Mouse (Mus musculus): ENCODE measurements at regions not wholly inside any gene's neighbourhood (a gene's known extent, or its start where the extent isn't known, plus 50 kb on each side); places are given as distances from the start of the nearest gene placed in this dataset.

DNA sequence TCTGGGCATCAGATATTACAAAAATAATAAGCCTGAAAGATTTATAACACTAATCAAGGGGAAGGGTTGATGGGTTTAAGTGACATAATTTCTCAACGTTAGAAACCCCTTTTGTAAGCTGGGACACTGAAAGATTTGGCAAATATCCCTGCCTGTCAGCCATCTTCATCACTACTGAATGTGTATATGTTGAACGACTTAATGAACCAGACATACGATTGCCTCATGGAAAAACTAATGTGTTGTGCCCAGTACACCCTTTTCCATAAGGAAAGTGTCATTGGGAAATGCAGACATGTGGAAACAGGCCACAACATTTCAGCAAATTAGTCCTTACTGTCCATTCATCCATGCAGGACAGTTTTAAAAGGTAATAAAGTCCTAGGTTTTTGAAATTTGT, 240.7 kb upstream of the Prep start:
- no peak for DNase-seq (ENCODE audit: low spot score in 2 of 2)

DNA sequence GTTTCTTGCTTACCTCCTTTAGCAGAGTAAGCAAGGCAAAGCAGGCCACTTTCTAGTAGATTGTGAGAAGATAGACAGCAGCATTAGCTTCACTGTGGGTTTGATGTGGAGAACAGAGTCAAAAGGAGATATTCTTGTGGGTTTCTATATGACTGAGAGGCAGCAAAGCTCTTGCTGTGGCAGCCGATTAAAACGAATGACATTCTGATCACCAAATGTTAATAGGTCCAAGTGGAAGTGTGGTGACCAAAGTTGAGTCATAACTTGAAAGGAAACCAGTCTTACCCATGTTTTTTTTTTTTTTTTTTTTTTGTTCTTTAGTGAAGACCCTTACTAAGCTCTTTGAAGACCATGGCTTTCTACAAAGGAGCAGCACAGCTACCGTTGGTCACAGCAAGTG, 245.3 kb upstream of the Prep start:
- DNase-seq (ENCODE audit: low spot score in 2 of 2) = no peak

DNA sequence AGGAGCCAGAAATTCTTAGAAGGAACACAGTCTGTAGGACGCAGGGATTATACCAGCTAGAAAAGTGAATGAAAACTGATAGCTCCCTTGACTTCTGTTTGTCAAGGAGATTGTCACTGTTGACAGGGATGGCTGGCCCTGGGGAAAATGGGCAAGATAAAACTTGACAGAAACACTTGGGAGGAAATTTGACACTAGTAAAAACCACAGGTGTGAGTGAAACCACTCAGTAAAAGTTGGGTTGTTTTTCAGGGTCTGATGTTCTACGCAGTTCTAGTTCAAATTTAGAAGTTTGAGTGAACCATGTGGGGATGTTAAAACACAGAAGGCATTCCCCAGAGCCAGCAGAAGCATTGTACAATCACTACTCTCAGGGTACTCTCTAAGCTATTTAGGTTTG, 246.6 kb upstream of the Prep start:
- DNase-seq (ENCODE audit: low spot score in 2 of 2) = no peak

DNA sequence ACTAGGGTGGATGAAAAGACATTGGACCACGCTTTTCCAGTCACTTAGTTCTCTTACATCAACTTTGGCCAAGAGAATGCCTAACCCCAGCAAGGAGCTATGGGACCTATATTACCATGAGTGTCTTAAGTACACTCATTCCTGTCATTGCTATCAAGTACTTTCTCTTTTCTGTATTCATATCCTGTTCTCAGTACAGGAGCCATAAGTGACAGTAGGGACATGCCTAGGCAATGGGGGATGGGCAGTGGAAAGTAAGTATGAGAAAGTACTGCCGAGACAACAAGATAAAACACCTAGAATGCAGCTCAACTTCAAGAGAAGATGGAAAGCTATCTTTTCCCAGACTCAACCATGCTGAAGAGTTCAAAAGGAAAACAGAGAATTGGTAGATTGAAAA, 247.6 kb upstream of the Prep start:
- DNase-seq (ENCODE audit: low spot score in 2 of 2) = no peak

DNA sequence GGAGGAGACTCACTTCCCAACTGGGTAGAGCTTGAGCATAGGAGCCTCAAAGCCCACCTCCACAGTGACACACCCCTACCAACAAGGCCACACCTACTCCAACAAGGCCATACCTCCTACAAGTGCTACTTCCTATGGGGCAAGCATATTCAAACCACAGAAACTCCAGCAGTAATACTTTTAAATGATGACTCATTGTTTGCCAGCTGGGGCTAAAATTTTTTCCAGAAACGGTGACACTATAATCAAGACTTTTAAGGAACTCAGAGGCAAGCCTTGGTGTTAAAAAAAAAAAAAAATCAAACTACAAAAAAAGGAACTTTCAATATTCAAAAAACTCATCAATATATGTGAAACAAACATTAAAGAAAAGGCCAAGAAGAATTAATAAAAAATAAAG, 248.4 kb upstream of the Prep start:
- no peak for DNase-seq (ENCODE audit: low spot score in 2 of 2)

DNA sequence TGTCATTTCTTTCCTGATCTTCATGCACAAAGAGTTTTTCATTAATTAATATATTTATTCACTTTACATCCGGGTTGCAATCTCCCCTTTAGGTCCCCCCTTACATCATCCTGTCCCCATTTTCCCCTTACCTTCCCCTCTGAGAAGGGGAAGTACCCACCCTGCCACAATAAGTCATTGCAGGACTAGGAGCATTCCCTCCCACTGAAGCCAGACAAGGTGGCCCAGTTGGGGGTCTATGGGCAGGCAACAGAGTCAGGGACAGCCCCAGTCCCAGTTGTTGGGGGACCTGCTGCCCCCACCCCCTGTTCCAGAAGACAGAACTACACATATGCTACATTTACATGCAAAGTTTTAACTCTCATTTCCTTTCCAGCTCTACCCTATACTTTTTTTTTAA, 267.9 kb upstream of the Prdm1 start:
- no peak for DNase-seq (ENCODE audit: low spot score in 2 of 2)

GRCm38 (mm10) chr10:44785386-44785785, 257.1 kb upstream of the Prdm1 start:
- no peak for DNase-seq (ENCODE audit: low spot score in 2 of 2)

- DNase-seq (ENCODE audit: low spot score in 2 of 2) = no peak
Measured at GRCm38 (mm10) chr10:44780381-44780958, 252.2 kb upstream of the Prdm1 start.

DNA sequence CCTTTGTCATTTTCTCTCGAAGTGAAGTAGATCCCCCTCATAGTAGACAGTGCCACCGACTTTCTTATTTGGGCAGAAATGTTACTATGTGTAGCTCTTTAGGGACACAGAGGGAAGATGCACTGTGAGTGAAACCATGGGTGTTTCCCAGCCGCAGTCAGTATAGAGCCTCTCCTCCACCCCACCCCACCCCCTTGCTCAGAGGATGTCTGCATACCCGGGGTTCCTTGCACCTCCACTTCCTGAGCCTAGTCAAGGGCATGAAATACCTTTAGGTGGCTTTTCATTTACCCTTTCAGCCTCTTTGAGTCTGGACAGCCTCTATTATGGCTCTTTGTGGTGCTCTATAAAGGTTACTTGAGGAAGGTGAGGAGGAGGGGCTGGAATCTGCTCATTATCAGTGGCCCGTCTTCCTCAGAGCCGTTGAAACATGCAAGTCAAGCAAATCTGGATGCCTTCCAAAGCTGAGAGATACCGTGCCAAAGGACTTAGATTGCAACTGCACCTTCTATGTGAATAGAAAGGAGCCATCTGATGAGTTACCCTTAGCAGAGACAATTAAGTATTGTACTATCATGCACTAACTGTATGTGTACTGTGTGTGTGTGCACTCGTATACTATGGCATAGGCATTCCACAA, 251.4 kb upstream of the Prdm1 start:
- no peak for DNase-seq (ENCODE audit: low spot score in 2 of 2)

GRCm38 (mm10) chr10:44777214-44777613, 248.9 kb upstream of the Prdm1 start:
- DNase-seq (ENCODE audit: low spot score in 2 of 2) = no peak

GRCm38 (mm10) chr10:44776175-44776574, 247.9 kb upstream of the Prdm1 start:
- DNase-seq (ENCODE audit: low spot score in 2 of 2) = no peak

GRCm38 (mm10) chr10:44765527-44765926, 237.2 kb upstream of the Prdm1 start:
- DNase-seq (ENCODE audit: low spot score in 2 of 2) = no peak

GRCm38 (mm10) chr10:44763102-44763501, 234.8 kb upstream of the Prdm1 start:
- DNase-seq (ENCODE audit: low spot score in 2 of 2) = no peak

DNA sequence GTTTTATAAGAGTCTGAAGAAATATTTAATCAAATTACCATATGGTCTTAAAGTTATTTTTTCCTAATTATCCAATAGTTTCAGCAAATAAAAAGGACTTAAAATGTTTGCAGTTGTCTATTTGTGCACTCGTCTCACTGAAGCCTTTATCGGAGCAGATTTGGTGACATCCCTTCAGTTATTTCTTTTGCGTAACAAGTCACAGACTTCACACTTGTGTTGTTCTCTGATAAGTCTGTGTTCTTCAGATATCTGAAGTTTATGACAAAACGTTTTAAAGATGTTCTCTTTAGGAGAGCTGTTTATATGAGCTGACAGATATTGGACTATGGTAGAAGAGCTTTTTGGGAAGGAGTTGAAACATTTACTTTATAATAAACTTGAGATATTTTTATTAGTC, 233.8 kb upstream of the Prdm1 start:
- DNase-seq (ENCODE audit: low spot score in 2 of 2) = no peak

GRCm38 (mm10) chr10:44761324-44761723, 233.0 kb upstream of the Prdm1 start:
- DNase-seq (ENCODE audit: low spot score in 2 of 2) = peak in 1 of 2 experiments; percentile 30

- no peak for DNase-seq (ENCODE audit: low spot score in 2 of 2)
Measured at GRCm38 (mm10) chr10:44755355-44755957, 227.2 kb upstream of the Prdm1 start.

DNA sequence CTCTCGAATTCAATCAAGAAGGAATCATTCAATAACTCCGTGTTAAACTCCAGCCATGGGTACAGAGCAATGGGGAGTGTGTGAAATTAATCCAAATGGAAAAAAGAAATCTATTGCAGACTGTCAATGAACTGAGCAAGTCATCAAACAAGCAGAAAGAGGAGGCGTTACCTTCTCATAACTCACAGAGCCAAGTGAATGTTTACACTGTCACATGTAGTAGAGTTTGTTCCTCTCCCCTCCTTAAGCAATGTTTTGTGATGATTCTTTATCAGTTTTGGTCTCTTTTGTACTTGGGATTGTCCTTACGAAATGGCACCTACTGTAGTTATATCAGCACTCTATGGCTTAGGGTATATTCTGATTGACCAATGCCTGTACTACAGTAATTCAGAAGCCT, 226.6 kb upstream of the Prdm1 start:
- DNase-seq (ENCODE audit: low spot score in 2 of 2) = no peak

- DNase-seq (ENCODE audit: low spot score in 2 of 2) = no peak
Measured at GRCm38 (mm10) chr10:44752719-44753390, 224.6 kb upstream of the Prdm1 start.

GRCm38 (mm10) chr10:44751061-44751460, 222.8 kb upstream of the Prdm1 start:
- no peak for DNase-seq (ENCODE audit: low spot score in 2 of 2)

DNA sequence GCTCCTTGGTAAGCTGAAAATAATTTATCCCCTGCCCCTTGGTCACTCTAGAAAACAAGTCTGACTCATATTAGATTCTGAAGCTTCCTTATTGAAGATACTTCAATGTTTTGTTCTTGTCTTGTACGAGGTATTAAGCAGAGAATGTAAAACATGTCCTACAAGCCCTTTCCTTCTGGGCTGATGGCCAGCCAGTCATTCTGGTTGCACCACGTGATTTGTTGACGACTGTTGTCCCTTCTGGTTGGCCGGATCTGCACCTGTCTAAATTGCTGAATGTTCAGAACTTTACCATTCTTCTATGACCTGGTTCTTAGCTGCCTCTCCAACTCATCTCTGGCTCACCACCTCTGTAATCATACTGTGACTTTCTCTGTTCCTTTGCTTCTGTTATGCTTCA, 220.9 kb upstream of the Prdm1 start:
- DNase-seq (ENCODE audit: low spot score in 2 of 2) = no peak

DNA sequence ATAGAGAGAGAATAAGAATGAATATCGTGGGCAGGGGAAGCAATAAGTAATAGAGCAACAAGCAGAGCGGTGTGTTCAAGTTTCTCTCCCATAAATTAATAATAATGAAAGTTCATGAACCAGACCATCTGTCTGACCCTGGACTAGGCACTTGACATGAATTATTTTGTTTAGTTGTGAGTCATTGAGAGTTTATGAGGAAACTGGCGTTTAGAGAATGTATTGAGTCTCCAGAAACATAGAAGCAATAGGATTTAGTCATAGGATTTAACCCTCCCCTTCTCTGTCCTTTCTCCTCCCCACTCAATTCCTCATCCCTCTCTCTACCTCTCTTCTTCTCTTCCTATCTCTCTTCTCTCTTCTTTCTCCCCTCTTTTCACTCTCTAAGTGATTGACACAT, 219.1 kb upstream of the Prdm1 start:
- no peak for DNase-seq (ENCODE audit: low spot score in 2 of 2)

DNA sequence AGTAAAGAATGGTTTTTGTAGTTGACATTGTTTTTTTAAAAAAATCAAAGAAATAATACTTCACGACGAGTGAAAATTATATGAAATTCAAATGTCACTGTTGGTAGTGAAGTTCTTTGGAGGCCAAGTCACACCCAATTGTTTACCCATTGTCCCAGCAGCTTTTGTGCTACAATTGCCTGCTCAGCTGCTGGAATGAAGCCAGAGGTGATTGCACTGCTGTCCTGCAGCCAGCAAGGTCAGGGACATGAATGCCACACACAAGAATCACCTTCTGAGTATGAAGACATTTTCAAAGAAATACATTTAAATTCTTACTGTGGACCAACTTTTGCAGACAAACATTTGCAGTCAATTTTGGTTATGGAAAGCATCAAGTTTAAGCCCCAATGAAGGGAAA, 215.9 kb upstream of the Prdm1 start:
- DNase-seq (ENCODE audit: low spot score in 2 of 2) = no peak

- no peak for DNase-seq (ENCODE audit: low spot score in 2 of 2)
Measured at GRCm38 (mm10) chr10:44733641-44734040, 205.3 kb upstream of the Prdm1 start.
